Mouse (Mus musculus): ENCODE results near the gene Gm13283. TPM values are rescaled to one million over a fixed set of nuclear protein-coding genes. Genes with fewer than 3 reads are reported as not detected.
"Not testable (repeated sequence)": the region's sequence is repeated elsewhere in the genome, so short reads cannot be mapped to it uniquely, and the experiment has no call there.

Gene Gm13283
- not detected for total RNA-seq (2021)

DNA sequence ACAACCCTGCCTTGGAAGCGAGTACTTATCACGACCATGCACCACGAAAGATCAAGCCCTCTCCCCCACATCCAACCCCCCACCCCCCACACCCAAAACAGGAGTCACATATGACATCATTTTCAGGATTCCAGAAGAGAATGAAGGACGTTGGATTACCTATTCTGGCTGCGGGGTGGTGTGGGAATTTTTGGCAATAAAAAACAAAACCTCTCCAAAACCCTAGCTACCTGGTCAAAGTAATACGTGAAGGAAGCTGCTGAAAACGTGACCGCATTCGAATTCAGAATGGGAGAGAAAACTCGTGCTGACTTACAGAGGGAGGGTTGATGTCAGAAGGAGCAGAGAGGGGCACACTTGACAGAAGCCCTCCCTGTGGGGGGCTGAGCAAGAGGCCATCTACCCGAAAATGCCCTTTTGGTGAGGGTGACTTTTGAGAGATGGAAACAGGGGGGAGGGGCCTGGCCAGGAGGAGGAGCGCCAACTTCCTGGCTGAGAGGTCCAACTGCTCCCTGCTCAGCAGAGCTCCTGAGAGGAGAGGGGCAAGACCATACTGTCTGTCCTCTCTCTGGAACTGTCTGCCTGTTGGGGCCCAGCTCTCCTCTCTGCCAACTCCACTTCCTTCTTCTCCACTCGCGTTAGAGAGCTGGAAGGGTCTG, at the start of gene Gm13283:
TSS of gene Gm13283 (plus strand) at position 510 of the 659 bp plus-strand sequence.
- DNase-seq: peak; percentile 45

- DNase-seq: no peak
These were observed 45.6 kb upstream of the Gm13283 start for GRCm38 (mm10) chr4:88714281-88714680.

GRCm38 (mm10) chr4:88715059-88715458, 44.9 kb upstream of the Gm13283 start:
- no peak for DNase-seq

- no peak for DNase-seq
These were observed 41.2 kb upstream of the Gm13283 start for GRCm38 (mm10) chr4:88718715-88719114.

GRCm38 (mm10) chr4:88721791-88722721, 37.9 kb upstream of the Gm13283 start, which contains the start of the genes Gm26566 and Klhl9:
Gm26566 (plus strand) TSS chr4:88721805.
Klhl9 (minus strand) TSS chr4:88722465.
- peak; percentile 95 for DNase-seq

GRCm38 (mm10) chr4:88723497-88724090, 36.3 kb upstream of the Gm13283 start:
- no peak for DNase-seq

GRCm38 (mm10) chr4:88726727-88727126, 33.2 kb upstream of the Gm13283 start:
- no peak for DNase-seq

GRCm38 (mm10) chr4:88727324-88727723, 32.6 kb upstream of the Gm13283 start:
- peak; percentile 45 for DNase-seq

DNA sequence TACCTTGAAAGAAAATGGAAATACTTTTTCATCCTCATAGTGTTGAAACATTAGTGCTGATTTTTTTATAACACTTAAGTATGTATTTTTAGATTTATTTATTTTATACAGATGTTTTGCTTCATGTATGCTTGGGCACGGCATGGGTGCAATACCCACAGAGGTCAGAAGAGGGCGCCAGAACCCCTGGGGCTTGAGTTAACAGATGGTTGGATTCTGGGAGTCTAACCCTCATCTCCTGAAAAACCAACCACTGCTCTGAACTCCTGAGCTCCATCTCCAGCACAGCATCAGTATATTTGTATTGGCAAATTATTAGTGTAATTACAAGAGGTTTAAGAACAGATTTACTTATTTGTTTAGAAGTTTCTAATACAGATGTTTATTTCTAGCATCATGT, 21.4 kb upstream of the Gm13283 start:
- peak; percentile 84 for DNase-seq

DNA sequence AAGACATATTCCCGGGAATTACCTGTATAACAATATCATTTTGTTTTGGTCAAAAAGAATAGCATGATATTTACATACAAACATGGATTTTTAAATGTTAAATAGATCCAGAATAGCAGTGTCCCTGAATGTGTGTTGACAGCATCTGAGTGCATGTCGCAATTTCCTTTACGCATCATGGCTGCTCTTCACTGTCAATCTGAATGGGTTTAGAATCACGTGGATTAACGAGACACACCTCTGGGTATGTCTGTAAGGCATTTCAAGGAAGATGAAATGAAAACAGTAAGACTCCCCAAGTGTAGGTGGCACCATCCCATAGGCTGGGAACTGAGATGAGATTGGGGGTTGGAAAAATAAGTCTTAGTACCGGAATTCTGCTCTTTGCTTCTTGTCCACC, 20.9 kb upstream of the Gm13283 start:
- no peak for DNase-seq

DNA sequence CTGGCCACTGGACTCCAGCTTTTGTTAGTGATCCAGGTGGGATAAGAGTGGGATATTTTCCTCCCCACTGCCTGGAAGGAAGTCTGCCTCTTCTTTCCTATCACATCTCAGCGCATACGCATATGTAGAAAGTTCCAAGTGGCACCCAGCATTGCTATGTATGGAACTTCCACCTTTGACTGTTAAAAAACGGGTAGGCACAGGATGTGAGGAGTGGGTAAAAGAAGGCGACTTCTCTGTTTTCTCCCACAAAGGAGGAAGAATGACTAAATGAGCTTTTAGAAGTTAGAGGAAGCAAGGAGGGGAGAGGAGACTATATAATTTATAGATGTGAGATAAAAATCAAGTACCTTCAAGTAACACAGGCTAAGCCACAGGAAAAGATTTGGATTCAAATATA, 18.5 kb upstream of the Gm13283 start:
- no peak for DNase-seq

DNA sequence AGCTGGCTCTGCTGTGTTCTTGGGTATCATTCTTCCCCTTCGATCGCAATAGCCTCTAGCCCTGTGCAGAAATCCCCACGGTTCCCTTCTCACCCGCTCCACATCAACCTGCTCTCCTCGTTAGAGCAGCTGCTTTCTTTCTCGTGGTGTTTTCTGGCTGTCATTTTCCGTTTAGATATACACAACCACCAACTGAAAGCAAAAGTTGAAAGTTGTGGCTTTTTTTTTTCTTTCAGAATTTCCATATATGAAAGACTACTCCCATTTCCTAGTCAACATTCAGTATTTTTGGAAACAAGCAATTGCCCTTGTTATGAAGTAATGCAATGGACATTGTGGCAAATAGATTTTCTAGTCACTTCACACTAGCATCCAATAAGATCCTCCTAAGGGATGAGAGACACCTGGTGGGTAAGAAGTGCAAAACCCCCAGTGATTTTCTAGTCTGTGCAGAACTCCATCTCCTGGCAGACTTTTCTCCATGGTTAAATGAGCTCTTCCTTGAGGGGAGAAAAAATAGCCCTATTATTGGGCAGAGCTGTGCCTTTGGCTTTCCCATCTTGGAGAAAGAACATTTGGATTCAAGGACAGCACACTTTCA, 17.0 kb upstream of the Gm13283 start:
- no peak for DNase-seq

GRCm38 (mm10) chr4:88744207-88744606, 15.7 kb upstream of the Gm13283 start:
- DNase-seq: no peak

DNA sequence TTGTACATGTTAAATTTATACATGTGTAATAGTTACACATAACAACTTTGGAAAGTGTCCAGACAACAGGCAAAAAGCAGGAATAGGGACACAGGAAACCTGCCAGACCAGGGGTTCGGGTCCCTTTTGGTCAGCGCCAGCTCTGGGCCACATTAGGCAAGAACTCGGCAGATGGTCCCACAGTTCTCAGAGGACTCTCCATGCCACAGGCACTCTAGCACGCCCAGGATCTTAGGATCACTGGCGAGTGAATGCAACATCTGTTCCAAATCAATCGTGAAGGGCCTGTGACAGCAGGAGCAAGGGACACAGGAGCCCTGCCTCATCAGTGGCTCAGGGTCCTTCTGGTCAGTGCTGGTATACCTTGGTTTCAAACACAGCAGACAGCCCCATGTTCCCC, 10.0 kb upstream of the Gm13283 start:
- no peak for DNase-seq

GRCm38 (mm10) chr4:88754818-88755340, 5.0 kb upstream of the Gm13283 start, which contains the start of gene Gm13271:
Gm13271 (plus strand) TSS chr4:88754868.
- DNase-seq: peak; percentile 75

DNA sequence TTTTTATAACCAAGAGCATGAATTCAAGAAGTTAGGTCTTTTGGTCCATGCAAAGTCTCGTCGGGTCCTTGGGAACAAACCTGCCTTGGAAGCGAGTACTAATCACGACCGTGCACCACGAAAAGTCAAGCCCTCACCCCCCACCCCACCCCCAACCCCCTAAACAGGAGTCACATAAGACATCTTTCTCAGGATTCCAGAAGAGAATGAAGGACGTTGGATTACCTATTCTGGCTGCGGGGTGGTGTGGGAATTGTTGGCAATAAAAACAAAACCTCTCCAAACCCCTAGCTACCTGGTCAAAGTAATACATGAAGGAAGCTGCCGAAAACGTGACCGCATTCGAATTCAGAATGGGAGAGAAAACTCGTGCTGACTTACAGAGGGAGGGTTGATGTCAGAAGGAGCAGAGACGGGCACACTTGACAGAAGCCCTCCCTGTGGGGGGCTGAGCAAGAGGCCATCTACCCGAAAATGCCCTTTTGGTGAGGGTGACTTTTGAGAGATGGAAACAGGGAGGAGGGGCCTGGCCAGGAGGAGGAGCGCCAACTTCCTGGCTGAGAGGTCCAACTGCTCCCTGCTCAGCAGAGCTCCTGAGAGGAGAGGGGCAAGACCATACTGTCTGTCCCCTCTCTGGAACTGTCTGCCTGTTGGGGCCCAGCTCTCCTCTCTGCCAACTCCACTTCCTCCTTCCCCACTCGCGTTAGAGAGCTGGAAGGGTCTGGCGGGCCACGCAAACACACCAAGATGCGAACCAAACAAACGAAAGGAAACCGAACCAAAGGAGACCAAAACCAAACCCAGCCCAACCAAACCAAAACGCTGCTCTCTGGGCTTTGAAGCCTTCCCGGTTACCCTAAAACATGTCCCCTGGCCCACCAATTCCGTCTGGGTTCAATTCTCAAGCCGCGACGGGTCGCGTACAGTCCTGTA, 3.1 kb upstream of the Gm13283 start:
- DNase-seq: peak; percentile 21

DNA sequence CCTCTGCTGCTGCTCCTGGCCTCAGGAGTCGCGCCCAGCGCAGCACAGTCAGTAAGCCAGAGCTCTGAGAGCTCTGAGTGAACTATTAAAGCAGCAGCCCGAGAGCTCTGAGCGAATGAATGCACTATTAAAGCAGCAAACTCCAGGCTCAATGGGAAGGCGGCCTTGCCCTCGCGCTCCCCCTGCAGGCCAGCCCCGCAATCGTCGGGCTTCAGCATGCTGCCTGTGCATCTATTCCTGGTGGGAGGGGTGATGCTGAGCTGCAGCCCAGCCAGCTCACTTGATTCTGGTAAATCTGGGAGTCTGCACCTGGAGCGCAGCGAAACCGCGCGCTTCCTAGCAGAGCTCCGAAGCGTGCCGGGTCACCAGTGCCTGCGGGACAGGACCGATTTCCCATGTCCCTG, 2.3 kb upstream of the Gm13283 start:
- peak; percentile 91 for DNase-seq

DNA sequence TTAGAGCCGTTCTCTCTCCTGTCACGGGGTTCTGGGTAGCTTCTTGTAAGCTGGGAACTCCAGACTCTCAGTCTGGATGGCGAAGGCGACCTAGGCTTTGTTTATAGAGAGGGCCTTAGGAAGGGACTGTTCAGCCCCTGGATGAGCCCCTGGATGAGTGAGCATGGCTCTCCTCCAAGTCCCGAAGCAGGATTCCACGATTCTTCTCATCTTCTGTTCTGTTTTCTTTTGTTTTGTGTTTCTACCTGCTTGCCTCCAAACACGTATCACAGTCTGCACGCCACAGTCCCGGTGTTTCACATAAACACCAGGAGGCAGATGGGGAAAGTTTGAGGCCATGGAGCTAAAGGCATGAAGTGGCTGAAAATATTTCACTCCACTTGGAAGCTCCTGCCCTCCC, 1.2 kb upstream of the Gm13283 start:
- DNase-seq: not testable (repeated sequence)

DNA sequence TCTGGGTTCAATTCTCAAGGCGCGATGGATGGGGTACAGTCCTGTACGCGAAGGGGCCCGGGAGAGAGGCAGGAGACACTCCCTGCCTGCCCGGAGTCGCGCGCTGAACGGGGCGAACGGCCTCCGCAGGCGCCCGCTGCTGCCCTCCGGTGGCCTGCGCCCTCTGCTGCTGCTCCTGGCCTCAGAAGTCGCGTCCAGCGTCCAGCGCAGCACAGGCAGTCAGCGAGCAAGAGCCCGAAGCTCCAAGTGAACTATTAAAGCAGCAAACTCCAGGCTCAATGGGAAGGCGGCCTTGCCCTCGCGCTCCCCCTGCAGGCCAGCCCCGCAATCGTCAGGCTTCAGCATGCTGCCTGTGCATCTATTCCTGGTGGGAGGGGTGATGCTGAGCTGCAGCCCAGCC, 512 bp downstream of the Gm13283 start:
- DNase-seq: peak; percentile 80

DNA sequence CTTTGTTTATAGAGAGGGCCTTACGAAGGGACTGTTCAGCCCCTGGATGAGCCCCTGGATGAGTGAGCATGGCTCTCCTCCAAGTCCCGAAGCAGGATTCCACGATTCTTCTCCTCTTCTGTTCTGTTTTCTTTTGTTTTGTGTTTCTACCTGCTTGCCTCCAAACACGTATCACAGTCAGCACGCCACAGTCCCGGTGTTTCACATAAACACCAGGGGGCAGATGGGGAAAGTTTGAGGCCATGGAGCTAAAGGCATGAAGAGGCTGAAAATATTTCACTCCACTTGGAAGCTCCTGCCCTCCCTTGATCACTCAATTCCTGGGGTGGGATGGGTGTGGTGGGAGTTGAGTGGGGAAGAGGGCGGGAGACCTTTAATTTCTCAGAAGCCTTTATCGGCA, 1.9 kb downstream of the Gm13283 start:
- peak; percentile 79 for DNase-seq

DNA sequence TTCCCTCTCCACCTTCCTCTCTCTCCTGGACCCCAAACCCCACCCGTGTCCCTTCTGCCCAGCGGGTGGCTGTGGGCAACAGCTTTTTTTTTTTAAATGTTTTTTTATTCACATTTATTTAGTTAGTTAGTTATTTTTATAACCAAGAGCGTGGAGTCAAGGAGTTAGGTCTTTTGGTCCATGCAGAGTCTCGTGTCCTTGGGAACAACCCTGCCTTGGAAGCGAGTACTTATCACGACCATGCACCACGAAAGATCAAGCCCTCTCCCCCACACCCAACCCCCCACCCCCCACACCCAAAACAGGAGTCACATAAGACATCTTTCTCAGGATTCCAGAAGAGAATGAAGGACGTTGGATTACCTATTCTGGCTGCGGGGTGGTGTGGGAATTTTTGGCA, 2.4 kb downstream of the Gm13283 start:
- peak; percentile 21 for DNase-seq

Measured in heart, postnatal 4 days (tissue).